In genomic region chr1:151702816-151703215, GRCm38 (mm10) we compare ENCODE assay signal across 15 mouse cellular contexts. TPM values are rescaled to one million over a fixed set of nuclear protein-coding genes. Genes with fewer than 3 reads are reported as not detected.
DNase-seq lines count a peak whose midpoint lies in the region; ATAC-seq and TF ChIP-seq lines count a peak whose summit lies in the region.
"Had no signal": no experiment of that assay in that cellular context is flagged by ENCODE, and none has a peak within 500 bp of the region (broad histone marks: within the 10 kb centered on the region; RNA-seq: fewer than 3 reads in every experiment).

No protein-coding gene starts in this region.

- DNase-seq in liver, embryonic 14.5 days (ENCODE audit: low read depth in 3 of 3, low spot score in 3 of 3), result no peak
- DNase-seq in liver, embryonic 11.5 days (ENCODE audit: low spot score), result no peak
- DNase-seq in CH12.LX (ENCODE audit: extremely low read depth) (no peak), MEL (ENCODE audit: low read depth, low spot score) (peak; percentile 27)
- no peak for DNase-seq in cerebellum, adult 18-20 months
- DNase-seq: cerebellum, adult 11-12 months; embryo, embryonic 11 days; kidney, adult 9 months; liver, embryonic 13.5 days; right cerebral cortex, adult 18-20 months; thymus, postnatal 14 days had no signal

- no peaks in the 10 kb centered on the region for H3K36me3 ChIP-seq in liver, embryonic 14.5 days (replicated peaks; ENCODE audit: control insufficient read depth, insufficient read depth, low read depth)
- no peaks in the 10 kb centered on the region for H3K36me3 ChIP-seq in liver, embryonic 11.5 days (ENCODE audit: control insufficient read depth, insufficient read depth, low read length)
- H3K36me3 ChIP-seq in CH12.LX (replicated peaks in 1 of 2; ENCODE audit: control insufficient read depth in 1 of 2, insufficient read depth in 1 of 2, low read length in 1 of 2) (peaks cover 75 to 90% of the 10 kb centered on the region in 2 experiments), MEL (ENCODE audit: control insufficient read depth in 1 of 2, insufficient read depth in 2 of 2, low read length in 2 of 2) (peaks cover 0 to 3% of the 10 kb centered on the region in 2 experiments; a peak in 3 of 4 replicates), macrophage (ENCODE audit: inconsistent target) (0 out of 2 replicates have a peak, but pooled peaks cover 11% of the 10 kb centered on the region)
- no peaks in the 10 kb centered on the region for H3K36me3 ChIP-seq in midbrain, embryonic 13.5 days
- H3K36me3 ChIP-seq: liver, embryonic 13.5 days; neural tube, embryonic 15.5 days had no signal

- TF ChIP-seq RAD21 in CH12.LX (IDR thresholded peaks at IDR 0.05; ENCODE audit: low read depth, low read length) (no peak; the same call in 1 of the 2 replicates), MEL (IDR thresholded peaks at IDR 0.05; ENCODE audit: low read depth, low read length) (peak; percentile 21)

- in situ Hi-C loops in CH12.LX (cut with MboI; ENCODE audit: low pct_ligation_motif_present, low pct_unique_long_range_greater_than_20kb, low sequenced_read_pairs), result loop anchor here (25.0 kb wide), 1 partner anchor 241 kb away; no protein-coding TSS in a partner anchor

- dilution Hi-C loops in CH12.LX (cut with MboI; ENCODE audit: extremely low pct_ligation_motif_present, extremely low pct_unique_long_range_greater_than_20kb, low sequenced_read_pairs), result no loop called here

- no peak overlapping the region for H3K9ac ChIP-seq in liver, embryonic 14.5 days (replicated peaks)
- H3K9ac ChIP-seq in liver, embryonic 11.5 days (ENCODE audit: low read depth, low read length), result no peak overlapping the region
- H3K9ac ChIP-seq in CH12.LX (ENCODE audit: insufficient read depth, low read depth) (no peak overlapping the region), MEL (ENCODE audit: control insufficient read depth, low read depth, low read length, poor library complexity, severe bottlenecking) (no peak overlapping the region)
- H3K9ac ChIP-seq in midbrain, embryonic 13.5 days (replicated peaks), result no peak overlapping the region
- H3K9ac ChIP-seq: hindbrain, embryonic 14.5 days; liver, embryonic 13.5 days; neural tube, embryonic 15.5 days had no signal

- no peak for ATAC-seq in liver, embryonic 14.5 days (ENCODE audit: insufficient read depth)
- no peak for ATAC-seq in liver, embryonic 11.5 days (replicated peaks; ENCODE audit: low FRiP score)
- ATAC-seq in midbrain, embryonic 13.5 days, result no peak

- no peak for TF ChIP-seq EP300 in liver, embryonic 14.5 days (IDR thresholded peaks at IDR 0.05; ENCODE audit: low read depth)
- TF ChIP-seq EP300 in CH12.LX (IDR thresholded peaks at IDR 0.05; ENCODE audit: low read length), result peak; percentile 57; the same call in 1 of the 2 replicates
- no peak for TF ChIP-seq EP300 in MEL (IDR thresholded peaks at IDR 0.05; ENCODE audit: low read depth in 1 of 2, low read length in 2 of 2)

- no peak overlapping the region for H3K27ac ChIP-seq in liver, embryonic 14.5 days
- no peak overlapping the region for H3K27ac ChIP-seq in liver, embryonic 11.5 days (ENCODE audit: low read depth, low read length)
- H3K27ac ChIP-seq in CH12.LX (ENCODE audit: insufficient read depth, low read depth) (peak overlapping the region; percentile 14; the same call in 1 of the 2 replicates), MEL (ENCODE audit: control insufficient read depth, low read depth, low read length) (no peak overlapping the region), macrophage (peak overlapping the region; percentile 24)
- H3K27ac ChIP-seq in midbrain, embryonic 13.5 days, result no peak overlapping the region
- H3K27ac ChIP-seq: hindbrain, embryonic 14.5 days; liver, embryonic 13.5 days; neural tube, embryonic 15.5 days had no signal

- TF ChIP-seq CTCF in liver, embryonic 14.5 days (IDR thresholded peaks at IDR 0.05; ENCODE audit: low read depth), result 0 out of 2 replicates have a peak, but pooled peaks have one; percentile 21
- TF ChIP-seq CTCF in CH12.LX (conservative IDR thresholded peaks at IDR 0.05 in 1 of 2, IDR thresholded peaks at IDR 0.05 in 1 of 2; ENCODE audit: low read depth in 2 of 2, low read length in 2 of 2), result peak in 1 of 2 experiments; percentile 44; a peak in 2 of 4 replicates
- peak; percentile 32 to 47 (median 45) for TF ChIP-seq CTCF in MEL (IDR thresholded peaks at IDR 0.05 in 2 of 3, conservative IDR thresholded peaks at IDR 0.05 in 1 of 3; ENCODE audit: control insufficient read depth in 1 of 3, insufficient read depth in 1 of 3, low read depth in 2 of 3, low read length in 3 of 3, poor library complexity in 1 of 3, severe bottlenecking in 1 of 3)

- H3K79me2 ChIP-seq in CH12.LX (replicated peaks; ENCODE audit: control insufficient read depth, extremely low read depth, insufficient read depth, poor library complexity, severe bottlenecking), result no peaks in the 10 kb centered on the region
- H3K79me2 ChIP-seq in MEL (ENCODE audit: control insufficient read depth, insufficient read depth, low read length, poor library complexity), result no peaks in the 10 kb centered on the region
- H3K79me2 ChIP-seq in macrophage (ENCODE audit: inconsistent target), result no peaks in the 10 kb centered on the region

- no peaks in the 10 kb centered on the region for H3K27me3 ChIP-seq in liver, embryonic 14.5 days (ENCODE audit: control insufficient read depth, insufficient read depth, low read length)
- H3K27me3 ChIP-seq in liver, embryonic 11.5 days (replicated peaks; ENCODE audit: control insufficient read depth, insufficient read depth, low read length), result no peaks in the 10 kb centered on the region
- H3K27me3 ChIP-seq in CH12.LX (replicated peaks) (no peaks in the 10 kb centered on the region), MEL (ENCODE audit: control insufficient read depth in 1 of 2, insufficient read depth in 2 of 2, low read length in 2 of 2) (no peaks in the 10 kb centered on the region)
- peaks cover 9% of the 10 kb centered on the region; the same call in 1 of the 2 replicates for H3K27me3 ChIP-seq in midbrain, embryonic 13.5 days
- H3K27me3 ChIP-seq: liver, embryonic 13.5 days; neural tube, embryonic 15.5 days had no signal

- H3K9me3 ChIP-seq in liver, embryonic 14.5 days (ENCODE audit: control insufficient read depth, low read length), result no peaks in the 10 kb centered on the region
- no peaks in the 10 kb centered on the region for H3K9me3 ChIP-seq in liver, embryonic 11.5 days (ENCODE audit: control insufficient read depth, low read length)
- no peaks in the 10 kb centered on the region for H3K9me3 ChIP-seq in CH12.LX (replicated peaks; ENCODE audit: low read length)
- H3K9me3 ChIP-seq in MEL (replicated peaks; ENCODE audit: insufficient read depth, low read length), result no peaks in the 10 kb centered on the region
- H3K9me3 ChIP-seq in midbrain, embryonic 13.5 days, result no peaks in the 10 kb centered on the region
- H3K9me3 ChIP-seq: liver, embryonic 13.5 days; neural tube, embryonic 15.5 days had no signal

- H3K4me3 ChIP-seq in liver, embryonic 14.5 days (ENCODE audit: insufficient read depth in 1 of 2, low read depth in 2 of 2, low read length in 2 of 2), result no peak overlapping the region
- H3K4me3 ChIP-seq in liver, embryonic 11.5 days (ENCODE audit: low read depth, low read length), result no peak overlapping the region
- H3K4me3 ChIP-seq in CH12.LX (replicated peaks in 1 of 3; ENCODE audit: low read depth in 2 of 3, low read length in 2 of 3, poor library complexity in 1 of 3), result no peak overlapping the region
- H3K4me3 ChIP-seq in MEL (ENCODE audit: control insufficient read depth in 1 of 2, insufficient read depth in 1 of 2, low read depth in 2 of 2, low read length in 2 of 2), result no peak overlapping the region
- H3K4me3 ChIP-seq in macrophage (ENCODE audit: inconsistent target), result no peak overlapping the region
- H3K4me3 ChIP-seq in midbrain, embryonic 13.5 days (replicated peaks), result no peak overlapping the region
- H3K4me3 ChIP-seq: liver, embryonic 13.5 days; neural tube, embryonic 15.5 days had no signal

- TF ChIP-seq POLR2A in CH12.LX (IDR thresholded peaks at IDR 0.05; ENCODE audit: low read depth, low read length) (no peak), MEL (IDR thresholded peaks at IDR 0.05; ENCODE audit: control insufficient read depth in 1 of 2, insufficient read depth in 1 of 2, low read depth in 1 of 2, low read length in 2 of 2, poor library complexity in 1 of 2) (no peak)

- 10% methylated on average over 1 of the region's 1 CpGs for WGBS in liver, embryonic 14.5 days (ENCODE audit: insufficient replicate concordance)
- 4% methylated on average over 1 of the region's 1 CpGs for WGBS in liver, embryonic 11.5 days
- WGBS in macrophage (ENCODE audit: missing documents), result 27% methylated on average over 1 of the region's 1 CpGs
- WGBS in midbrain, embryonic 13.5 days, result 32% methylated on average over 1 of the region's 1 CpGs

- H3K4me2 ChIP-seq in liver, embryonic 14.5 days (ENCODE audit: low read depth), result no peak overlapping the region
- no peak overlapping the region for H3K4me2 ChIP-seq in liver, embryonic 11.5 days
- no peak overlapping the region for H3K4me2 ChIP-seq in CH12.LX (ENCODE audit: insufficient read depth, low read depth, poor library complexity, severe bottlenecking)
- no peak overlapping the region for H3K4me2 ChIP-seq in midbrain, embryonic 13.5 days (replicated peaks)
- H3K4me2 ChIP-seq: hindbrain, embryonic 14.5 days; liver, embryonic 13.5 days; neural tube, embryonic 15.5 days had no signal

- H3K4me1 ChIP-seq in liver, embryonic 14.5 days (replicated peaks; ENCODE audit: control insufficient read depth in 2 of 2, insufficient read depth in 2 of 2, low read length in 1 of 2), result peaks cover 0 to 5% of the 10 kb centered on the region in 2 experiments; a peak in 2 of 4 replicates
- no peaks in the 10 kb centered on the region for H3K4me1 ChIP-seq in liver, embryonic 11.5 days (replicated peaks; ENCODE audit: control insufficient read depth, insufficient read depth, low read length)
- H3K4me1 ChIP-seq in CH12.LX (ENCODE audit: control insufficient read depth in 1 of 2, insufficient read depth in 2 of 2) (peaks cover 0 to 14% of the 10 kb centered on the region in 2 experiments; a peak in 1 of 4 replicates), MEL (ENCODE audit: control insufficient read depth in 1 of 2, insufficient read depth in 2 of 2, low read length in 2 of 2) (peaks cover 0 to 5% of the 10 kb centered on the region in 2 experiments; a peak in 1 of 4 replicates)
- no peaks in the 10 kb centered on the region; the same call in 1 of the 2 replicates for H3K4me1 ChIP-seq in midbrain, embryonic 13.5 days (replicated peaks)

RNA-seq across cellular contexts. Expression of gene Edem3, which starts 52.4 kb away (rescaled TPM):
- 2.8 and 4.3 TPM in 2 replicates for polyA plus RNA-seq in liver, embryonic 14.5 days (2012; rRNA removed)
- polyA plus RNA-seq in liver, embryonic 14.5 days (2014; fragmentation: Nextera tagmentation; extraction: Ambion mirVana), result 6.1 and 7.3 TPM in 2 replicates
- 17.5 and 18.6 TPM in 2 replicates for polyA plus RNA-seq in liver, embryonic 11.5 days (2014; fragmentation: Nextera tagmentation; extraction: Ambion mirVana)
- total RNA-seq in CH12.LX (2012; rRNA removed) (9.8 and 11.5 TPM in 2 replicates), CH12.LX (2014; rRNA removed) (15.8 and 17.6 TPM in 2 replicates), MEL (2012; rRNA removed) (13.4 and 15.6 TPM in 2 replicates)
- polyA plus RNA-seq in CH12.LX (2012; ENCODE audit: insufficient read length, low read depth) (9.8 and 10.6 TPM in 2 replicates), MEL (2012; ENCODE audit: insufficient read depth in 1 of 2, insufficient read length in 2 of 2, low read depth in 1 of 2, low replicate concordance in 2 of 2, missing spikeins in 1 of 2) (10 to 100 TPM in 1 of 2 experiments, not detected in 1; 11.6 TPM), macrophage (2018) (21.9 to 29.3 TPM (median 28.5 TPM) in 3 replicates)
- 10 to 100 TPM; 11.5 to 41.7 (median 21.5) TPM for total RNA-seq in macrophage (2018; cell fraction: chromatin; rRNA removed)
- 10 to 100 TPM; 15.6 to 51.4 (median 26.9) TPM for total RNA-seq in macrophage (2018; cell fraction: cytosol; rRNA removed)
- total RNA-seq in macrophage (2018; cell fraction: nucleus; rRNA removed), result 10 to 100 TPM; 26.5 to 75.2 (median 42.7) TPM
- polyA plus RNA-seq in midbrain, embryonic 13.5 days (2015; fragmentation: Nextera tagmentation; extraction: Ambion mirVana), result 18.2 and 19.1 TPM in 2 replicates

Comparison
In these comparisons a context has a peak if more than half of its experiments do, and no peak if none do; other contexts are left out.
1. H3K27ac ChIP-seq: peak in CH12.LX (single experiment) and macrophage (single experiment); none in liver, embryonic 14.5 days (single experiment), liver, embryonic 11.5 days (single experiment), MEL (single experiment) and midbrain, embryonic 13.5 days (single experiment).